Mouse (Mus musculus): Measurements from ENCODE around the gene Gm20795.
"Not testable (repeated sequence)": the region's sequence is repeated elsewhere in the genome, so short reads cannot be mapped to it uniquely, and the experiment has no call there.

Gm20795 gene

DNA sequence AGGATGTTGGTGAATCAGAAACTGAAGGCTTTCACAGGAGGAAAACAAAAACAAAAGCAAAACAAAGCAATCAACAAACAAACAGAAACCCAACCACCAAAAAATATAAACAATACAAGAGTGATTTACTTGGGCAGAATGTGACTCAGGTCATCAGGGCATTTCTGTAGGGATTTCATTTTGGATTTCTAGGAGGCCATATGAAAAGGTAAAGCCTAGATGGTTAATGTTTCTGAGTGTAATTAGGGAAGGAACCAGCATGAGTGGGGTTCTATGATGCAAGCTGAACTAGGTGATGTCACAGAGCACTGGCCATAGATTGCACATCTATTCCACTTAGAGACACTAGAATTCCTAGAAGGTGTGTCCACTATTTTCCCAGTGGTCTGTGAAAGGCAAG lies at the start of gene Gm20795:
Gene Gm20795, plus strand, starts transcription at position 301 of the 400 bp plus-strand sequence.
- not testable (repeated sequence) for DNase-seq

DNA sequence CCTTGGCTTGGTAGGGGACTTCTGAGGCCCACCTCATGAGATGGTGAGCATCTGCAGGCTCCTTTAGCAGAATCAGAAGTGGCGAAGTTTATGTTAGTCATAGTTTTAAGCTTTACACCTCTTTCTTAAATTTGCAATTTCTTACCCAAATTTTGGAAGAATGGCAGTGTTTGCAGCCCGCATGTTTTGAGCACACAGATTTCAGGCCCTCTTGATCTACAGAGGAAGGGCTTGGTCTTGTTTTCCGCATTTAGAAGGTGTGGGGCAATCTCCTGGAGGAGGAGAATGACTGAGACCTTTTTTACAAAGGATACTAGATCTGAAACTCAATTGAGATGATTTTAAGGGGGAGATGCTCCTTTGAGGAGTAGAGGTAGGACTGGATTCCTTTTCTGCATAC lies 29.0 kb upstream of the Gm20795 start, which contains the start of gene Gm21797:
Gene Gm21797, minus strand, starts transcription at position 101 of the 400 bp plus-strand sequence.
- not testable (repeated sequence) for DNase-seq
